Comparison of ENCODE assay signal across 11 mouse cellular contexts in the genomic region with DNA sequence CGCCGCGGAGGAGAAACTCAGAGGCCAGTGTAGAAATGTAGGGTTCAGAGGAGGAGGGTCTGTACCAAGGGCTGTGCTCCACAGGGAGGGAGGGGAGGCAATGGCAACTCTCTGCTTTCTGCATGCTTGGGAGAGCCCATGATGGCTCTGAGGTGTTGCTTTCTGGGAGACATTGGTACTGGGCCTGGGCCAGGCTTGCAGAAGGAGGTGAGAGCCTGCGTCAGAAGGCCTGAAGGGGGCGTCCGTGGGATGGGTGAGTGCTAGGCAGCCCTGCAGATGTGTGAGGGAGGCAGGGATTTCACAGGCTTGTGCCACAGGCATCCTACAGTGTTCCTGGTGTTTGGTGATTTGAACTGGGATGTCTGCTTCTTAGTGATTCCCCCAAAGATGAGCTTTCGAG. TPM values are rescaled to one million over a fixed set of nuclear protein-coding genes. Genes with fewer than 3 reads are reported as not detected.
A peak's percentile ranks its signal among the peaks of the same experiment; 100 is the strongest.
DNase-seq lines count a peak whose midpoint lies in the region; ATAC-seq and TF ChIP-seq lines count a peak whose summit lies in the region.
"Had no signal": no experiment of that assay in that cellular context is flagged by ENCODE, and none has a peak within 500 bp of the region (broad histone marks: within the 10 kb centered on the region; RNA-seq: fewer than 3 reads in every experiment).

No protein-coding gene starts in this region.

- ATAC-seq in kidney, postnatal 0 days (replicated peaks; ENCODE audit: low FRiP score, low read depth), result no peak
- no peak for ATAC-seq in embryonic facial prominence, embryonic 14.5 days (ENCODE audit: low read depth)

- no peak overlapping the region for H3K4me2 ChIP-seq in kidney, postnatal 0 days (ENCODE audit: low read length)
- H3K4me2 ChIP-seq in embryonic facial prominence, embryonic 14.5 days (ENCODE audit: low read depth, low read length), result no peak overlapping the region
- H3K4me2 ChIP-seq: liver, embryonic 13.5 days had no signal

- H3K4me3 ChIP-seq in cerebellum, adult 2 months (replicated peaks; ENCODE audit: insufficient read depth, low read depth, low read length), result no peak overlapping the region
- H3K4me3 ChIP-seq in kidney, postnatal 0 days (replicated peaks; ENCODE audit: low read depth, low read length), result no peak overlapping the region
- no peak overlapping the region for H3K4me3 ChIP-seq in C2C12 (ENCODE audit: insufficient read depth, poor library complexity, severe bottlenecking)
- no peak overlapping the region for H3K4me3 ChIP-seq in embryonic facial prominence, embryonic 14.5 days (ENCODE audit: low read depth, low read length)
- H3K4me3 ChIP-seq: liver, embryonic 13.5 days; myocyte had no signal

- no peak overlapping the region for H3ac ChIP-seq in C2C12 (ENCODE audit: control insufficient read depth, insufficient read length, low read depth)

- no peak overlapping the region for H3K9ac ChIP-seq in kidney, postnatal 0 days (ENCODE audit: low read depth, low read length)
- H3K9ac ChIP-seq in embryonic facial prominence, embryonic 14.5 days (ENCODE audit: low read depth, low read length), result no peak overlapping the region
- H3K9ac ChIP-seq: liver, embryonic 13.5 days had no signal

- no peak overlapping the region for H3K27ac ChIP-seq in cerebellum, adult 2 months (ENCODE audit: insufficient read depth, low read length)
- no peak overlapping the region for H3K27ac ChIP-seq in kidney, postnatal 0 days
- H3K27ac ChIP-seq in embryonic facial prominence, embryonic 14.5 days (replicated peaks; ENCODE audit: low read depth, low read length), result 0 out of 2 replicates have a peak overlapping the region, but pooled peaks have one; percentile 8
- H3K27ac ChIP-seq: liver, embryonic 13.5 days had no signal

- H3K4me1 ChIP-seq in cerebellum, adult 2 months (ENCODE audit: control insufficient read depth, insufficient read depth, low read length), result peaks cover 60% of the 10 kb centered on the region
- peaks cover 19% of the 10 kb centered on the region; the same call in 1 of the 2 replicates for H3K4me1 ChIP-seq in kidney, postnatal 0 days (replicated peaks; ENCODE audit: insufficient read depth, low read length)
- H3K4me1 ChIP-seq in embryonic facial prominence, embryonic 14.5 days (ENCODE audit: control insufficient read depth, insufficient read depth, low read length), result peaks cover 32% of the 10 kb centered on the region

- WGBS in cerebellum, adult 2 months, result 52% methylated on average over 7 of the region's 7 CpGs
- WGBS in kidney, postnatal 0 days, result 69% methylated on average over 7 of the region's 7 CpGs
- 64% methylated on average over 7 of the region's 7 CpGs for WGBS in embryonic facial prominence, embryonic 14.5 days

- TF ChIP-seq CTCF in cerebellum, adult 2 months (IDR thresholded peaks at IDR 0.05; ENCODE audit: borderline replicate concordance, insufficient read depth, low read depth, low read length), result peak; percentile 29; the same call in 1 of the 2 replicates
- TF ChIP-seq CTCF in kidney, postnatal 0 days (IDR thresholded peaks at IDR 0.05; ENCODE audit: low read depth), result peak; percentile 33; the same call in 1 of the 2 replicates
- peak; percentile 1 for TF ChIP-seq CTCF in C2C12 (IDR thresholded peaks at IDR 0.05; ENCODE audit: control insufficient read depth, insufficient read depth, insufficient read length)

- no peaks in the 10 kb centered on the region for H3K79me3 ChIP-seq in C2C12 (ENCODE audit: low read depth)

- peak in 1 of 2 experiments; percentile 53 for DNase-seq in cerebellum, adult 2 months
- DNase-seq in cerebellum, postnatal 4 days (ENCODE audit: low spot score in 2 of 2), result no peak
- DNase-seq in kidney, postnatal 0 days (ENCODE audit: low spot score), result no peak
- DNase-seq in kidney, adult 18-20 months, result no peak
- DNase-seq in embryonic facial prominence, embryonic 14.5 days (ENCODE audit: low spot score), result no peak
- no peak for DNase-seq in adrenal gland, postnatal 25 days
- no peak for DNase-seq in adrenal gland, adult 2 months
- DNase-seq: B cell, adult 2 months; liver, embryonic 13.5 days had no signal

- H3K27me3 ChIP-seq in cerebellum, adult 2 months (ENCODE audit: control insufficient read depth, insufficient read depth, low read length), result no peaks in the 10 kb centered on the region
- no peaks in the 10 kb centered on the region for H3K27me3 ChIP-seq in kidney, postnatal 0 days (ENCODE audit: insufficient read depth, low read length)
- H3K27me3 ChIP-seq in C2C12 (ENCODE audit: control insufficient read depth, insufficient read depth, insufficient read length), result no peaks in the 10 kb centered on the region
- no peaks in the 10 kb centered on the region for H3K27me3 ChIP-seq in embryonic facial prominence, embryonic 14.5 days (replicated peaks; ENCODE audit: control insufficient read depth, insufficient read depth, low read length)
- H3K27me3 ChIP-seq: liver, embryonic 13.5 days had no signal

- H3K9me3 ChIP-seq in kidney, postnatal 0 days (replicated peaks; ENCODE audit: low read length), result no peaks in the 10 kb centered on the region
- H3K9me3 ChIP-seq in embryonic facial prominence, embryonic 14.5 days (ENCODE audit: control insufficient read depth, low read length), result no peaks in the 10 kb centered on the region
- H3K9me3 ChIP-seq: liver, embryonic 13.5 days had no signal

- TF ChIP-seq POLR2A in cerebellum, adult 2 months (IDR thresholded peaks at IDR 0.05; ENCODE audit: borderline replicate concordance, insufficient read depth, low read length), result no peak

- H3K36me3 ChIP-seq in kidney, postnatal 0 days (ENCODE audit: insufficient read depth, low read length), result no peaks in the 10 kb centered on the region
- H3K36me3 ChIP-seq in C2C12 (ENCODE audit: control insufficient read depth, insufficient read depth), result no peaks in the 10 kb centered on the region
- no peaks in the 10 kb centered on the region; the same call in 1 of the 2 replicates for H3K36me3 ChIP-seq in embryonic facial prominence, embryonic 14.5 days (ENCODE audit: control insufficient read depth, insufficient read depth, low read length)
- H3K36me3 ChIP-seq: liver, embryonic 13.5 days had no signal

- peaks cover 4% of the 10 kb centered on the region for H3K79me2 ChIP-seq in C2C12 (ENCODE audit: control insufficient read depth, insufficient read depth)

TF ChIP-seq in C2C12, 6 proteins besides CTCF, POLR2A, EP300 and RAD21:
- TF ChIP-seq MYOG (IDR thresholded peaks at IDR 0.05; ENCODE audit: control insufficient read depth, extremely low read depth, insufficient read length) (no peak), USF1 (IDR thresholded peaks at IDR 0.05; ENCODE audit: low read depth) (no peak), MAX (IDR thresholded peaks at IDR 0.05) (no peak), MYOD1 (IDR thresholded peaks at IDR 0.05; ENCODE audit: control insufficient read depth, insufficient read length, low read depth) (no peak), FOSL1 (IDR thresholded peaks at IDR 0.05; ENCODE audit: insufficient read depth, low read length, poor library complexity, severe bottlenecking) (no peak), CEBPB (IDR thresholded peaks at IDR 0.05; ENCODE audit: low read depth) (no peak)

RNA-seq across cellular contexts. Expression of gene Dnmt3a, which starts 11.2 kb away (rescaled TPM):
- polyA plus RNA-seq in cerebellum, adult 2 months (2012; rRNA removed), result 43.2 and 47.6 TPM in 2 replicates
- 96.5 and 112 TPM in 2 replicates for polyA plus RNA-seq in kidney, postnatal 0 days (2015; fragmentation: Nextera tagmentation; extraction: Ambion mirVana)
- polyA plus RNA-seq in C2C12 (2012; fragmentation: generic; extraction: Trizol), result 4.6 TPM
- 64.9 and 65.2 TPM in 2 replicates for polyA plus RNA-seq in embryonic facial prominence, embryonic 14.5 days (2014; fragmentation: Nextera tagmentation; extraction: Ambion mirVana)
- total RNA-seq in adrenal gland, postnatal 25 days (2021), result 62.9 and 86.0 TPM in 2 replicates
- total RNA-seq in adrenal gland, adult 2 months (2021), result 10 to 100 TPM; 36.7 to 42.4 TPM
- 9.7 and 10.2 TPM in 2 replicates for polyA plus RNA-seq in adrenal gland, adult 2 months (2012; rRNA removed)
